Mouse (Mus musculus) cortical plate, adult 2 months (tissue): Measurements from ENCODE around the gene Hpd.

ENCODE experiments used
- CTCF ChIP-seq: fragments of 200-500 bp; IDR thresholded peaks from 2 replicates; pipeline ENCODE4 v1.5.1; 2011; ENCODE audit warnings: mild to moderate bottlenecking, control low read depth, low read length; ENCODE audit not compliant: insufficient read depth; ENCODE audit errors: extremely low read depth
- POLR2A ChIP-seq: fragments of 200-500 bp; IDR thresholded peaks from 2 replicates; pipeline ENCODE4 v1.6.1; 2011; ENCODE audit warnings: mild to moderate bottlenecking, low read length, control low read depth; ENCODE audit not compliant: insufficient read depth; ENCODE audit errors: extremely low read depth

DNA sequence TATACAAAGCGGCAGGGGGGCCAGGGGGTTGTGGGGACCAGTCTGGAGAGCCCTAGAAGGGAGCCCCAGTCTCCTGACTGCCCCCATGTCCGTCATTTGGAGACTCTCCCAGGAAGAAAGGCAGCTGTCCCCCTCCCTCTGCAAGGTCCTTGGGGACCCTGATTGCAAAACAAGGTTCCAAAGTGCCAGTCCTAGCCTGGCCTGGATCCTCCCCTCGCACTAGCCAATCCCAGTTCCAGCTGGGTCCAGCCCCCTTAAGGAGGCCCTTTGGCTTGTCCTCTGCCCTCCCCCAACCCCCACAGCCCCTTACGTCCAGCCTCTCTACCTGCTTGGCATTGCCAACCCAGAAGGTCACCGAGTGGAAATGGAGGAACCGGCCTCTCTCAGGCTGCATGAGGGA lies 991 bp downstream of the Hpd start:
- no peak for TF ChIP-seq POLR2A
- TF ChIP-seq CTCF = no peak
